Mouse (Mus musculus) hindbrain, embryonic 11.5 days (tissue): ENCODE data around the gene Hook2. TPM values are rescaled to one million over a fixed set of nuclear protein-coding genes. Genes with fewer than 3 reads are reported as not detected.

Experiments
- ATAC-seq: fragments of 200-750 bp; cut with Nextera tagmentation; 2 replicates; pipeline ENCODE4 v1.8.0; 2017; ENCODE audit warnings: mild to moderate bottlenecking, moderate TSS enrichment, moderate library complexity; ENCODE audit not compliant: low FRiP score
- DNase-seq: peaks from one replicate; pipeline ENCODE4 v3.0.0-alpha.2; 2015; ENCODE audit warnings: low spot score
- H3K27ac ChIP-seq: fragments of 300-500 bp; sonication (generic); 2 replicates; pipeline ENCODE4 v1.5.1; 2014; ENCODE audit warnings: mild to moderate bottlenecking, low read depth, low read length
- H3K27me3 ChIP-seq: fragments of 300-500 bp; sonication (generic); 2 replicates; pipeline ENCODE4 v1.6.1; 2014; ENCODE audit warnings: mild to moderate bottlenecking, low read length, moderate library complexity, mixed read lengths; ENCODE audit not compliant: control insufficient read depth, insufficient read depth
- H3K36me3 ChIP-seq: fragments of 300-500 bp; sonication (generic); 2 replicates; pipeline ENCODE4 v1.6.1; 2014; ENCODE audit warnings: mild to moderate bottlenecking, low read length, moderate library complexity, mixed read lengths; ENCODE audit not compliant: control insufficient read depth, insufficient read depth
- H3K4me1 ChIP-seq: fragments of 300-500 bp; sonication (generic); replicated peaks from 2 replicates; pipeline ENCODE4 v1.6.1; 2014; ENCODE audit warnings: low read length, mixed read lengths; ENCODE audit not compliant: control insufficient read depth, insufficient read depth
- H3K4me2 ChIP-seq: fragments of 300-500 bp; sonication (generic); replicated peaks from 2 replicates; pipeline ENCODE4 v1.6.1; 2014; ENCODE audit warnings: mild to moderate bottlenecking, low read depth, low read length
- H3K4me3 ChIP-seq: fragments of 300-500 bp; sonication (generic); 2 replicates; pipeline ENCODE4 v1.5.1; 2014; ENCODE audit warnings: low read depth, low read length
- H3K9ac ChIP-seq: fragments of 300-500 bp; sonication (generic); 2 replicates; pipeline ENCODE4 v1.6.1; 2014; ENCODE audit warnings: low read depth, low read length
- H3K9me3 ChIP-seq: fragments of 300-500 bp; sonication (generic); 2 replicates; pipeline ENCODE4 v1.6.1; 2016; ENCODE audit warnings: low read length; ENCODE audit not compliant: control insufficient read depth
- WGBS: fragments of 180-500 bp; shearing (Covaris S2); extraction: QIAGEN DNeasy Blood & Tissue Kit; methylation state at CpG from one replicate; pipeline ENCODE4 v1.1.7; 2014; 5-methylcytosine and 5-hydroxymethylcytosine counted together
- polyA plus RNA-seq: library from polyadenylated mRNA; unstranded; fragments of >200 nt; fragmentation: Nextera tagmentation; extraction: Ambion mirVana; gene quantifications from 2 replicates; pipeline ENCODE4 v1.2.1, GENCODE M21; 2014

The Hook2 gene
- polyA plus RNA-seq, 1 experiment from 2014 or later = 10.3 TPM

- 0 out of 2 replicates have a peak overlapping the region, but pooled peaks have one; percentile 12 for H3K4me3 ChIP-seq
- WGBS = 7% methylated on average over 23 of the region's 26 CpGs
- ATAC-seq = peak; percentile 66
- peak; percentile 85 for DNase-seq
- no peaks in the 10 kb centered on the region for H3K9me3 ChIP-seq
- H3K4me1 ChIP-seq = no peaks in the 10 kb centered on the region
- H3K4me2 ChIP-seq = peak overlapping the region; percentile 55
- H3K9ac ChIP-seq = peak overlapping the region; percentile 39; the same call in 1 of the 2 replicates
- peaks cover 3% of the 10 kb centered on the region; the same call in 1 of the 2 replicates for H3K36me3 ChIP-seq
- H3K27me3 ChIP-seq = peaks cover 32% of the 10 kb centered on the region
- H3K27ac ChIP-seq = no peak overlapping the region
Observed at GRCm38 (mm10) chr8:85013230-85013840, 22.9 kb downstream of the Hook2 start.

DNA sequence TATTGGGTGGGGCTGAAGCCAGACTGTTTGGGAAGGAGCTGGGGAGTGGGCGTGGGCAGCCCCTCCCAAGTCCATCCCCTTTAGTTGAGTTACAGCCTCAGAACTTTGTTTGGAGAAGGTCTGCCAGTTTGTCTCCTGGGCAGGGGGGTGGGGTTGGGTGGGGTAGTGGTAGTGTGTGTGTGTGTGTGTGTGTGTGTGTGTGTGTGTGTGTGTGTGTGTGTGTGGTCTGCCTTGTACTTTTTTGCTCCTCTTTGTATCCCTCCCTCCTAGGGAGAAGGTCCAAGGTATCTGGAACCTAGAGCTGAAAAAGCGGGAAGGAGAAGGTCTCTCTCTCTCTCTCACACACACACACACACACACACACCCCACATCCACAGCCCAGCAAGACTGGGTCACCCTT, 24.0 kb downstream of the Hook2 start, which contains the start of gene Best2:
Gene Best2 (minus strand): TSS at position 101 of the 400 bp plus-strand sequence.
- Histone ChIP-seq H3K36me3 (peaks cover 3% of the 10 kb centered on the region; the same call in 1 of the 2 replicates), H3K4me2 (peak within 1 kb of the TSS; percentile 55), H3K27me3 (peaks cover 23% of the 10 kb centered on the region), H3K4me1 (no peaks in the 10 kb centered on the region), H3K27ac (no peak within 1 kb of the TSS), H3K9me3 (no peaks in the 10 kb centered on the region), H3K9ac (peak within 1 kb of the TSS; percentile 39; the same call in 1 of the 2 replicates), H3K4me3 (0 out of 2 replicates have a peak within 1 kb of the TSS, but pooled peaks have one; percentile 12)
- ATAC-seq (no peak), DNase-seq (no peak)
- 79% methylated on average over 2 of the region's 2 CpGs for WGBS

DNA sequence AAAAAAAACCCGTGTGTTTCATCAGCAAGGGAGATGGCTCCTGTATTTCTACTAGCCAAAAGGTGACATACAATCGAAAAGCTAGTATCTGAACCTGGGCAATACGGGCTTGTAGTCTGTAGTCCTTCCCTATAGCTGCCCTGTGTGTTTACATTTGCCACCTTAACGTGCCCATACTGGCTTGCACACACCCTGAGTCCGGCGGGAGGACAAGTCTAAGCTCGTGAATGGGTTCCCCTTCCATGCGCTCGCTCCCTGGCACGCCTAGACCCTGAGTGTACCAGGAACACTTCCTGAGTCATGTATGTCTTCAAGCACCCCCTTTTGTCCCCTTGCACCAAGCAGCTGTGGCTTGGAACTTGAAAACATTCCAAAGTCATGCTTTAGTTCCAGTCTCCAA, 26.3 kb downstream of the Hook2 start:
- DNase-seq = no peak
- no peaks in the 10 kb centered on the region for H3K4me1 ChIP-seq

DNA sequence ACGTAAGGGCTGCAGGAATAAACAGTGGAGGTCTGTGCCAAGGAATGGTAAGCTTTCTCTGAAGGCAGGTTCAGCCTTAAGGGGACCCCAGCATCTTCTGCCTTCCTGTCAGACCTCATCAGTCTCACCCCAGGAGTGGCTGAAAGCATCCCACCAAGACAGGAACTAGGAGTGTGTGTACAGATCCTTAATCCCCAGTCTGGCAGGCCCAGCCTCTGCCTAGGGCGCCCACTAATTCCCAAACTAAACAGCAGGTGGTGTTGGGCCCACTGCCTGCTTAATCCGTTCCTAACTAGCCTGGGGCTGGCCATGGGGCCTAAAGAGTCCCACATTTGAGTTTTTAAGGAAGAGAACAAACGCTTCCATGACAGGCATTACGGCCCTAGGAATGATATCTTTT, 26.8 kb downstream of the Hook2 start:
- peaks cover 10% of the 10 kb centered on the region for H3K27me3 ChIP-seq
- 49% methylated on average over 5 of the region's 5 CpGs for WGBS
- no peaks in the 10 kb centered on the region for H3K4me1 ChIP-seq
- ATAC-seq (no peak), DNase-seq (no peak)
- no peak overlapping the region for H3K4me2 ChIP-seq
- H3K4me3 ChIP-seq = no peak overlapping the region
- no peak overlapping the region for H3K9ac ChIP-seq
- H3K9me3 ChIP-seq = no peaks in the 10 kb centered on the region
- peaks cover 10% of the 10 kb centered on the region; the same call in 1 of the 2 replicates for H3K36me3 ChIP-seq
- no peak overlapping the region for H3K27ac ChIP-seq

More for the DNA sequence above, 26.3 kb downstream of the Hook2 start:
- Histone ChIP-seq H3K36me3 (peaks cover 6% of the 10 kb centered on the region; the same call in 1 of the 2 replicates), H3K4me3 (no peak overlapping the region), H3K9ac (no peak overlapping the region), H3K4me2 (no peak overlapping the region), H3K27me3 (peaks cover 11% of the 10 kb centered on the region), H3K9me3 (no peaks in the 10 kb centered on the region), H3K27ac (no peak overlapping the region)
- ATAC-seq = no peak
- WGBS = 70% methylated on average over 10 of the region's 10 CpGs

GRCm38 (mm10) chr8:85021514-85022055, 31.2 kb downstream of the Hook2 start:
- peaks cover 4% of the 10 kb centered on the region; the same call in 1 of the 2 replicates for H3K4me1 ChIP-seq
- WGBS = 95% methylated on average over 3 of the region's 3 CpGs
- H3K4me2 ChIP-seq = no peak overlapping the region
- no peak for ATAC-seq
- no peaks in the 10 kb centered on the region for H3K9me3 ChIP-seq
- no peak overlapping the region for H3K9ac ChIP-seq
- DNase-seq = no peak
- no peak overlapping the region for H3K27ac ChIP-seq
- H3K27me3 ChIP-seq = no peaks in the 10 kb centered on the region
- peaks cover 13% of the 10 kb centered on the region; the same call in 1 of the 2 replicates for H3K36me3 ChIP-seq
- no peak overlapping the region for H3K4me3 ChIP-seq

DNA sequence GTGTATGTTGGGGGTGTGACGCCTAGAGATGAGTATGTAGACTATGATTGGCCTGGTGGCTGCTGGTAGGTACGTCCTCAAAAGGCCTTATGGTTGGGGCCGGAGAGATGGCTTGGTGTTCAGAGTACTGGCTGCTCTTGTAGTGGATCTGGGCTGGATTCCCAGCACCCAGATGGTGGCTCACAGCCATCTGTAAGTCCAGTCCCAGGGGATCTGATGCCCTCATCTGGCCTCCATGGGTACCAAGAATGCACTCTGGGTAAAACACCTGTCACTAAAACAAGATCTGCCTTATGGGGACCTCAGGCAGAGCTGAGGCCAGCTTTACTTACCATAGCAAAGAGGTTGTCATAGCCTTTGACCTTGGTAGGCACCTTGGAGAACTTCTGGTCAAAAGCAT, 33.4 kb downstream of the Hook2 start:
- Histone ChIP-seq H3K36me3 (peaks cover 10% of the 10 kb centered on the region; the same call in 1 of the 2 replicates), H3K9ac (no peak overlapping the region), H3K27me3 (no peaks in the 10 kb centered on the region), H3K9me3 (no peaks in the 10 kb centered on the region), H3K4me1 (peaks cover 8% of the 10 kb centered on the region), H3K4me2 (peak overlapping the region; percentile 94; the same call in 1 of the 2 replicates), H3K4me3 (peak overlapping the region; percentile 95; the same call in 1 of the 2 replicates), H3K27ac (no peak overlapping the region)
- DNase-seq (no peak), ATAC-seq (no peak)
- WGBS = 93% methylated on average over 3 of the region's 3 CpGs

DNA sequence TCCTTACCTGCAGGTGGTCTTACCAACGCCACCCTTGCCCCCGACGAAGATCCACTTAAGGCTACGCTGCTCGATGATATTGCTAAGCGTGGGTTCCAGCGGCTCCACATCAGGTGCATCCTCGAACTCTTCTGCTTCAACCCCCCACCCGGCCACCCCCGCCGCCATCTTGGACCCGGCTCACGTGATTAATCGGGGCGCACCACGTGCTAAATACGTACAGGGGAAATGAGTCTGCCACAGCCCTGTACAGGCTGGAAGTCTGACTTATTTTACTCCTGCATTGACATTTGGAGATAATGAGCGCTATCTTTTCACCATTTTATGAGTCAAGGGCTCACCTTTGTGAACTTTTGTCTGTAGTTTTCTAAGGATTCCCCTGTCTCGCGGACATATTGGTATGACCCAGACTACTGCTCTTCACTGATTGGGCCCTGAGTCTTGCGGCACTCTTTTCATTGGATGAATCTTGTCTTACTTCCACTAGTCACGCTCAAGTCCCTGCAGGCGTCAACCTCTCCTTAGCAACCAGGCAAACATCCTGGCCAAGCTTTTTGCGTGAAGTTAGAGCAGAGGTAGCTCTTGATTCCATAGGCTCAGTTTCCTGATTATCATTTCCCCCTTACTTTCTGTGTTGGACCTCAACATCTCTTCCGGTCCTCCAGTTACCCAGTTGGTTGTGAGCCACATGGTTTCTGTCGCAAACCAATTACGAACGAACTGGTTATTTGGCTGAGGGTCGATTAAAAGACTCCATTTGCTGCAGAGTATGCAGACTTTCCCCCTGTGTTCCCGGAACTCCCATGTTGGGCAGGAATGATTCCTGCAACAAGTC, 34.9 kb downstream of the Hook2 start, which contains the start of gene Asna1:
Gene Asna1 (minus strand): TSS at position 184 of the 835 bp plus-strand sequence.
- H3K4me2 ChIP-seq = peak within 1 kb of the TSS; percentile 94
- peak; percentile 90 for DNase-seq
- peak within 1 kb of the TSS; percentile 95 for H3K4me3 ChIP-seq
- 7% methylated on average over 30 of the region's 30 CpGs for WGBS
- H3K27ac ChIP-seq = peak within 1 kb of the TSS; percentile 33
- no peaks in the 10 kb centered on the region for H3K27me3 ChIP-seq
- peak within 1 kb of the TSS; percentile 83 for H3K9ac ChIP-seq
- peaks cover 13% of the 10 kb centered on the region; the same call in 1 of the 2 replicates for H3K36me3 ChIP-seq
- peak; percentile 86 for ATAC-seq
- peaks cover 10% of the 10 kb centered on the region for H3K4me1 ChIP-seq
- H3K9me3 ChIP-seq = no peaks in the 10 kb centered on the region

DNA sequence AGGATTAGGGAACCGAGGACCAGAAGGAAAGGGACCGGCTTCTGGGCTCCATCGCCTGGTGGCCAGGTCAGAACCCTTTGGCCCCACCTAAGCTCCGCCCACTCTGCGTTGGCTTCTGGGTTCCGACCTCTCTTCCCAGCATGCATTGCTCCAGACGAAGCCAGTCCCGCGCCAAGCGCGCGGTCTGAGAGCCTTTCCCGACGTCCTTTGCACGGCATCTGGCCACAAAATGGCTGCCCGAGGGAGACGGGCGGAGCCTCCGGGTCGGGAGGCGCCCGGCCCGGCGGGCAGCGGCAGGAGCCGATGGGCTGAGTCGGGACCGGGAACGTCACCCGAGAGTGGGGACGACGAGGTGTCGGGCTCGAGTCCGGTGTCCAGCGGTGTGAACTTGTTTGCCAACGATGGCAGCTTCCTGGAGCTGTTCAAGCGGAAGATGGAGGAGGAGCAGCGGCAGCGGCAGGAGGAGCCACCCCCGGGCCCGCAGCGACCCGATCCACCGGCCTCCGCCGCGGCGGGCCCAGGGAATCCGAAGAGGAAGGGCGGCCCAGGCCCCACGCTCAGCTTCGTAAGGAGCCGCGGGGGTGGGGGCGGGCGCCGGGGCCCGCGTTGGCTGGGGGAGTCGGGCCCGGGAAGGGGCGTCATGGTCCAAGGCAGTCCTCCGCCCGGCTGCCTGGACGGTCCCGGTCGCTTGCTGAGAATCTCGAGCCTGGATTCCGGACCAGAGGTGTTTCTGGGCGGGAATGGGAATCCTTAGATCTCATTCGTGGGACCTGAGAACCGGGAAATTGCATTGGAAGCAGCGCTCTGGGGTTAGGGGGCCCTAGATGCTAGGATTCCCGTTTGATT, 36.5 kb downstream of the Hook2 start, which contains the start of gene Trir:
Gene Trir (plus strand): TSS at position 154 of the 846 bp plus-strand sequence.
- Histone ChIP-seq H3K9me3 (no peaks in the 10 kb centered on the region), H3K4me1 (peaks cover 10% of the 10 kb centered on the region), H3K27me3 (no peaks in the 10 kb centered on the region), H3K4me2 (peak within 1 kb of the TSS; percentile 94), H3K27ac (peak within 1 kb of the TSS; percentile 75), H3K9ac (peak within 1 kb of the TSS; percentile 100), H3K36me3 (peaks cover 10% of the 10 kb centered on the region; the same call in 1 of the 2 replicates), H3K4me3 (peak within 1 kb of the TSS; percentile 100)
- WGBS = 0% methylated on average over 68 of the region's 75 CpGs
- ATAC-seq = peak; percentile 82
- DNase-seq = peak; percentile 98
